Mouse (Mus musculus): ENCODE measurements at regions not wholly inside any gene's neighbourhood (a gene's known extent, or its start where the extent isn't known, plus 50 kb on each side); places are given as distances from the start of the nearest gene placed in this dataset.

DNA sequence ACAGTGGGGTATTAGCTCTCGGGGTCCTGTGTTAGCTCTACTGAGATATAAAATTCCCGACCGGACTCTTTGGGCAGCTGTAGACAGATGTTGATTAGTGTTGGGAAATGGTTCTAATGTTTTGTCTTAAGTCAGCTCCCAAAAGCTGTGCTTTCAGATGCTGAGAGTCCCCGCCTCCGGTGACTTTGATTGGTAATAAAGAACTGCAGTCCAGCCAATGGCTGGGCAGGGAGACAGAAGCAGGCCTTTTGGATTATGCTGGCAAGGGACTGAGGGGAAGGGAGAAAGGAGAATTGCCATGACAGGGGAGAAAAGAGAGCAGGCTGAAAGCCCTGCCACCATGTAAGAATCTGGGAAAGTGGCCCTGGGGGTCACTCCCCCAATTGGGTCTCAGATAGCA is 73.4 kb upstream of the Nabp1 start:
- no peak for TF ChIP-seq POLR2A (IDR thresholded peaks at IDR 0.05; ENCODE audit: borderline replicate concordance, insufficient read depth, low read length)
- TF ChIP-seq CTCF (IDR thresholded peaks at IDR 0.05; ENCODE audit: borderline replicate concordance, insufficient read depth, low read depth, low read length): no peak
